Mouse (Mus musculus): Measurements from ENCODE around the gene Plcl2.

DNA sequence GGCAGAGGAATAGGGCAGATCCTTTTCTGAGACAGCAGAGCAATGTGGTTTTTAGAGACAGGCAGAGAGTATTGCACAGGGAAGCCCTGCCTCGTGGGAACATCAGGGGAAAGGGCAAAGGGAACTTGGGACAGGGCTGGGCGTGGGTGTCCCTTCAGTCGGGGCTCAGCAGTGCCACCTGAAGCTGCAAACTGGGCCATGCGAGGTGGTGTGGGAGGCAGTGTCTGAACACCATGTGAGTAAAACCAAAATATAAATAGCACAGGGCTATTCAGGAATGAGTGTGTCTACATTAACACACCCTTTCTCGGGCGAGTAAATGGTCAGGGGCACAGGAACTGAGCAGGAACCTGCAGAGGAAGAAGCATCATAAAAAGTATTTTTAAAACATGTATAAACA, 134.2 kb downstream of the Plcl2 start:
- no peak for TF ChIP-seq ZNF384 (IDR thresholded peaks at IDR 0.05; ENCODE audit: low read depth, low read length)
- no peak for TF ChIP-seq ZC3H11A (IDR thresholded peaks at IDR 0.05; ENCODE audit: borderline replicate concordance, low read depth, low read length)
- TF ChIP-seq MAFK (IDR thresholded peaks at IDR 0.05; ENCODE audit: insufficient read depth, low read depth, low read length): no peak

All from ES-E14 (cell line).